Mouse (Mus musculus): ENCODE data around the gene Tor1b. TPM values are rescaled to one million over a fixed set of nuclear protein-coding genes. Genes with fewer than 3 reads are reported as not detected.

Tor1b gene
- polyA plus RNA-seq, 1 experiment: 27.1 TPM

DNA sequence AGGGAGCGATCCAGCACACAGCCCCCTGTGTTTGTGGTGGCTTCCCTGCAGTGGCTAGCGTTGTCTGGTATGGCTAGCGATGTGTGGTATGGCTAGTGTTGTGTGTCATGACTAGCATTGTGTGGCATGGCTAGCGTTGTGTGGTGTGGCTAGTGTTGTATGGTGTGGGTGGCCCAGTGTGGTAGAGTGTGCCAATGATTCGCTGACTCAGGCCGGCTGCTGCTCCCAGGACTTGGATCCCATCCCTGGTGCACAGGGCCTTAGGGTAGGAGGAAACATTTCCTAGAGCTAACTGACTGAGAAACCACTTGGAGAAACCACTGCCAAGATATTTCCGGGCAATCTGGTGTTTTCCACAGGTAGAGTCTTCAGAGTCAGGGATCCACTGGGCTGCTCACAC is 35.1 kb upstream of the Tor1b start:
- Histone ChIP-seq H3ac (ENCODE audit: control insufficient read depth, insufficient read length) (no peak overlapping the region), H3K4me2 (ENCODE audit: low read depth) (peak overlapping the region; percentile 35), H3K36me3 (ENCODE audit: control insufficient read depth, insufficient read depth) (no peaks in the 10 kb centered on the region), H3K4me3 (no peak overlapping the region), H3K27me3 (ENCODE audit: control insufficient read depth, insufficient read depth, insufficient read length) (no peaks in the 10 kb centered on the region), H3K79me2 (ENCODE audit: control insufficient read depth, insufficient read depth) (no peaks in the 10 kb centered on the region)
- TF ChIP-seq MAX (IDR thresholded peaks at IDR 0.05; ENCODE audit: low read depth): no peak
- peak in 1 of 3 experiments; percentile 35 for TF ChIP-seq MYOG (IDR thresholded peaks at IDR 0.05; ENCODE audit: control insufficient read depth in 1 of 3, insufficient read depth in 1 of 3, insufficient read length in 2 of 3, low read depth in 2 of 3)
- TF ChIP-seq USF1 (IDR thresholded peaks at IDR 0.05; ENCODE audit: low read depth): no peak
- no peak for TF ChIP-seq E2F4 (IDR thresholded peaks at IDR 0.05; ENCODE audit: insufficient read depth)
- TF ChIP-seq SRF (IDR thresholded peaks at IDR 0.05; ENCODE audit: control insufficient read depth, insufficient read length, low read depth): no peak
- no peak for TF ChIP-seq CEBPB (IDR thresholded peaks at IDR 0.05; ENCODE audit: insufficient read depth, poor library complexity, severe bottlenecking)
- peak in 1 of 3 experiments; percentile 69 for TF ChIP-seq MYOD1 (IDR thresholded peaks at IDR 0.05; ENCODE audit: control insufficient read depth in 1 of 3, insufficient read length in 2 of 3, low read depth in 2 of 3)

DNA sequence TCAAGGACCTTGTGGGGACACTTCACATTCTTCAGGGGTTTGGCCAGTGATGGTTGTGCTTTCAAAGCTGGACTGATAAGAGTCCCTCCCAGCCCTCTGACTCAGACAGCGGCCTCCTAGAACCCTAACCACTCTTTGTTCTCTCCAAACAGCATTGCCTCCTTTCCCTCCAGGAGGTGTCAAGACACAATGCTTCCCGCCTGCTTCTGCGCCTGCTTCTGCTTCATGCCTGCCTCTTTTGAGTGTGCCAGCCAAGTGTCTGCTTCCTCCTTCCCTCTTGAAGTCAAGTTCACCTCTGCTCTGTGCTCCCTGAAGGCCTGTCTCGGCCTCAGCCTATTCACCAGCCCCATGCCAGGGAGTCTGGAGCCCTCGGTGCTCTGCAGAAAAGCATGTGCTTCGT is 34.6 kb upstream of the Tor1b start:
- H3K4me2 ChIP-seq (ENCODE audit: low read depth): peak overlapping the region; percentile 35
- H3K27me3 ChIP-seq (ENCODE audit: control insufficient read depth, insufficient read depth, insufficient read length): no peaks in the 10 kb centered on the region
- H3ac ChIP-seq (ENCODE audit: control insufficient read depth, insufficient read length): no peak overlapping the region
- no peaks in the 10 kb centered on the region for H3K36me3 ChIP-seq (ENCODE audit: control insufficient read depth, insufficient read depth)
- no peak overlapping the region for H3K4me3 ChIP-seq
- no peaks in the 10 kb centered on the region for H3K79me2 ChIP-seq (ENCODE audit: control insufficient read depth, insufficient read depth)
- TF ChIP-seq TCF3 (IDR thresholded peaks at IDR 0.05; ENCODE audit: insufficient read length, low read depth): no peak
- TF ChIP-seq USF1 (IDR thresholded peaks at IDR 0.05; ENCODE audit: low read depth): no peak
- no peak for TF ChIP-seq POLR2A (IDR thresholded peaks at IDR 0.05; ENCODE audit: insufficient read length, low read depth)
- no peak for TF ChIP-seq MYOD1 (IDR thresholded peaks at IDR 0.05; ENCODE audit: control insufficient read depth in 1 of 3, insufficient read length in 2 of 3, low read depth in 2 of 3)
- TF ChIP-seq MYOG (IDR thresholded peaks at IDR 0.05; ENCODE audit: control insufficient read depth in 1 of 3, insufficient read depth in 1 of 3, insufficient read length in 2 of 3, low read depth in 2 of 3): no peak
- TF ChIP-seq TCF12 (IDR thresholded peaks at IDR 0.05; ENCODE audit: insufficient read depth, poor library complexity, severe bottlenecking): no peak
- no peak for TF ChIP-seq REST (IDR thresholded peaks at IDR 0.05; ENCODE audit: insufficient read depth, insufficient read length)
- TF ChIP-seq CEBPB (IDR thresholded peaks at IDR 0.05; ENCODE audit: insufficient read depth, poor library complexity, severe bottlenecking): no peak
- TF ChIP-seq E2F4 (IDR thresholded peaks at IDR 0.05; ENCODE audit: insufficient read depth): no peak
- no peak for TF ChIP-seq POLR2AphosphoS2 (IDR thresholded peaks at IDR 0.05; ENCODE audit: insufficient read length, low read depth)
- no peak for TF ChIP-seq MAX (IDR thresholded peaks at IDR 0.05; ENCODE audit: low read depth)
- no peak for TF ChIP-seq SRF (IDR thresholded peaks at IDR 0.05; ENCODE audit: control insufficient read depth, insufficient read length, low read depth)

DNA sequence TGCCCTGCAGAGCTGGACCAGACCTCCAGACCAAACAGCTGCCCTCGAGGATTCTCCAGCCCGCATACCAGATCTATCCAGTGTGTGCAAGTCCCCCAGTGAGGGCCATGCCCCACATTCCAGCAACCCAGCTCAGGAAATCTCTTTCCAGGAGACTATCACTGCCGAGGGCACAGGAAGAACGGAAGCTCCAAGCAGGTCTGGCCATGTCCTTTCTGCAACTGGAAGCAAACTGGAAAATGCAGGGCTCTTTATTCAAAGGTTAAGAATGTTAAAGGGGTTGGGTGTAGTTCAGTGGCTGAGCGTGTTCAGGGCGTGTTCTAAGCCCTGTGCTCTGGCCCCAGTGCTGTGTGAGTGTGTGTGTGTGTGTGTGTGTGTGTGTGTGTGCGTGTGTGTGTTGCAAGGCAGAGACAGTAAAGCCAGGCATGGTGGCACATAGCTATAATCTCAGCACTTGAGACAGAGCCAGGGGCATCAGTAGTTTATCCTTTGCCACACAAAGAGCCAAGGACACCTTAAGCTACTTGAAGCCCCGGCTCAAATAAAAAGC is 33.9 kb upstream of the Tor1b start:
- H3K4me2 ChIP-seq (ENCODE audit: low read depth): peak overlapping the region; percentile 35
- no peak for TF ChIP-seq REST (IDR thresholded peaks at IDR 0.05; ENCODE audit: insufficient read depth, insufficient read length)
- TF ChIP-seq MYOG (IDR thresholded peaks at IDR 0.05; ENCODE audit: control insufficient read depth in 1 of 3, insufficient read depth in 1 of 3, insufficient read length in 2 of 3, low read depth in 2 of 3): peak in 1 of 3 experiments; percentile 66
- no peak for TF ChIP-seq SRF (IDR thresholded peaks at IDR 0.05; ENCODE audit: control insufficient read depth, insufficient read length, low read depth)
- TF ChIP-seq TCF3 (IDR thresholded peaks at IDR 0.05; ENCODE audit: insufficient read length, low read depth): no peak
- TF ChIP-seq TCF12 (IDR thresholded peaks at IDR 0.05; ENCODE audit: insufficient read depth, poor library complexity, severe bottlenecking): no peak
- TF ChIP-seq POLR2A (IDR thresholded peaks at IDR 0.05; ENCODE audit: insufficient read length, low read depth): no peak
- no peak for TF ChIP-seq CEBPB (IDR thresholded peaks at IDR 0.05; ENCODE audit: insufficient read depth, poor library complexity, severe bottlenecking)
- TF ChIP-seq MYOD1 (IDR thresholded peaks at IDR 0.05; ENCODE audit: control insufficient read depth in 1 of 3, insufficient read length in 2 of 3, low read depth in 2 of 3): peak in 2 of 3 experiments; percentile 34 to 46
- no peak for TF ChIP-seq E2F4 (IDR thresholded peaks at IDR 0.05; ENCODE audit: insufficient read depth)
- TF ChIP-seq MAX (IDR thresholded peaks at IDR 0.05; ENCODE audit: low read depth): no peak
- TF ChIP-seq USF1 (IDR thresholded peaks at IDR 0.05; ENCODE audit: low read depth): no peak
- TF ChIP-seq POLR2AphosphoS2 (IDR thresholded peaks at IDR 0.05; ENCODE audit: insufficient read length, low read depth): no peak
- H3ac ChIP-seq (ENCODE audit: control insufficient read depth, insufficient read length): no peak overlapping the region
- H3K27me3 ChIP-seq (ENCODE audit: control insufficient read depth, insufficient read depth, insufficient read length): no peaks in the 10 kb centered on the region
- H3K36me3 ChIP-seq (ENCODE audit: control insufficient read depth, insufficient read depth): no peaks in the 10 kb centered on the region
- no peaks in the 10 kb centered on the region for H3K79me2 ChIP-seq (ENCODE audit: control insufficient read depth, insufficient read depth)
- H3K4me3 ChIP-seq: no peak overlapping the region

DNA sequence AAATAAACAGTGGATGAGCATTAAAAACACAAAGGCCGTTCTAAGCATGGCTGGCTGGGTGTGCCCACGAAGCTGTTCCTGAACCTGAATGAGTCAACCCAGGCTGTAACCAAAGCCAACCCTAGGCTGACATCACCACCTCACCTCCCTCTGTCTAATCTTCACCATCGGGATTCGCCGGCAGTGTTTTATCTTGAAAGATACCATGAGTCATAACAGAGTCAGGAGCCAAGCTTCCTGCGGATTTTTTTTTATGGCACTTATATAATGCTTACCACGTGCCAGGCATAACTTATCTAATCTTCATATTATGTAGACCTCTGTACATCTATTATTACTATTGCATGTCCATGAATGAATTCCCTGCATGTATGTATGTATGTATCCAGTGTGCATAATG is 32.5 kb upstream of the Tor1b start:
- H3K36me3 ChIP-seq (ENCODE audit: control insufficient read depth, insufficient read depth): no peaks in the 10 kb centered on the region
- no peaks in the 10 kb centered on the region for H3K27me3 ChIP-seq (ENCODE audit: control insufficient read depth, insufficient read depth, insufficient read length)
- H3K79me2 ChIP-seq (ENCODE audit: control insufficient read depth, insufficient read depth): no peaks in the 10 kb centered on the region
- no peak overlapping the region for H3K4me3 ChIP-seq
- TF ChIP-seq TCF3 (IDR thresholded peaks at IDR 0.05; ENCODE audit: insufficient read length, low read depth) (no peak), POLR2AphosphoS2 (IDR thresholded peaks at IDR 0.05; ENCODE audit: insufficient read length, low read depth) (no peak), MAX (IDR thresholded peaks at IDR 0.05; ENCODE audit: low read depth) (no peak), POLR2A (IDR thresholded peaks at IDR 0.05; ENCODE audit: insufficient read length, low read depth) (no peak), MYOG (IDR thresholded peaks at IDR 0.05; ENCODE audit: control insufficient read depth in 1 of 3, insufficient read depth in 1 of 3, insufficient read length in 2 of 3, low read depth in 2 of 3) (no peak), USF1 (IDR thresholded peaks at IDR 0.05; ENCODE audit: low read depth) (peak; percentile 75), TCF12 (IDR thresholded peaks at IDR 0.05; ENCODE audit: insufficient read depth, poor library complexity, severe bottlenecking) (no peak), MYOD1 (IDR thresholded peaks at IDR 0.05; ENCODE audit: control insufficient read depth in 1 of 3, insufficient read length in 2 of 3, low read depth in 2 of 3) (no peak), E2F4 (IDR thresholded peaks at IDR 0.05; ENCODE audit: insufficient read depth) (no peak), SRF (IDR thresholded peaks at IDR 0.05; ENCODE audit: control insufficient read depth, insufficient read length, low read depth) (no peak), REST (IDR thresholded peaks at IDR 0.05; ENCODE audit: insufficient read depth, insufficient read length) (no peak), CEBPB (IDR thresholded peaks at IDR 0.05; ENCODE audit: insufficient read depth, poor library complexity, severe bottlenecking) (0 out of 2 replicates have a peak, but pooled peaks have one; percentile 8)
- H3ac ChIP-seq (ENCODE audit: control insufficient read depth, insufficient read length): no peak overlapping the region
- peak overlapping the region; percentile 53 for H3K4me2 ChIP-seq (ENCODE audit: low read depth)

Measured in myocyte (in vitro differentiated cells).